Mouse (Mus musculus): ENCODE data around the gene Slc7a7.

DNA sequence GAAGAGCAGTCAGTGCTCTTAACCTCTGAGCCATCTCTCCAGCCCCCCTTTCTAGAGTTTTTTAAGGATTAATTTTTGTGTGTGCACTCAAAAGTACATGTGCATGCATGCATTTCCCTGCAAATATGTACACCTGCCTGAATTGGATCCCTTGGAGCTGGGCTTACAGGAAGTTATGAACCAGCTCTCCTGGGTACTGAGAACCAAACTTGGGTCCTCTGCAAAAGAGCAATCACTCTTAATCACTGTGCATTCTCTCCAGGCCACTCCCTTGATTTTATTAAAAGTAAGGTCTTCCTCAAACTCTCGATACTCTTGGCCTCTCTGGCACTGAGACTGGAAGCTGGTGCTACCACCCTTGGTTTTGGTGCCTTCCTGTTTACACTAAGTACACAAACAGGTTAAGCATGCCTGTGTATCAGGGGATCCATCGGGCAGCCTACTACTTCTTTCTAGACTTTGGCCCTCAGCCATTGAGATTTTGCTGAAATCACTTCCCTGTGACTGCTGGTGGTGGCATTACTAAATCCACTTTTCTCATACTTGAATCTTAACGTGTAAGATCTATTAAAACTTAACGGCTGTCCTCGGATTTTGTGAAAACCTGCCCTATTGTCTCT lies 52.4 kb downstream of the Slc7a7 start:
- TF ChIP-seq CTCF (IDR thresholded peaks at IDR 0.05; ENCODE audit: extremely low read depth, insufficient read length, insufficient replicate concordance, low read depth, low read length): no peak
- TF ChIP-seq POLR2A (IDR thresholded peaks at IDR 0.05; ENCODE audit: low read depth, low read length): no peak

All from small intestine, adult 2 months (tissue).